In the genomic region with DNA sequence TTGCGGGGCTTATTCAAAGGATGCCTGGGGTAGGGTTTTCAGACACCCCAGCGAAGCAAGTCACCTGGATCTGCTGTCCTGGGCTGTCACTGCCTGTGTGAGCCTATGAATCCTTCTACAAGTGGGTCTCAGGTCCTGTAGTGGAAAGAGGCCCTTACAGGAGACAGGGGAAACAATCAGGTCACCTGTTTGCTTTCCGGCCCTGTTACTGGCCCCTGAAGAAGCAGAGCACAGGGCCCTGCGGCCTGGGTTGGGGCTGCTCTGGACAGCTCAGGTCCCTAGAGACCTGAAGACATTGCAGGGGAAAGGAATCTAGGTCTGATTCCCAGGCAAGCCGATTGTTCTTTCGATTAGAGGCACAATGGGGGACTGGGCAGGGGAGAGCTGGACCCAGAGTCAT, we compare ENCODE assay signal across 10 mouse cellular contexts. TPM values are rescaled to one million over a fixed set of nuclear protein-coding genes. Genes with fewer than 3 reads are reported as not detected.
A peak's percentile ranks its signal among the peaks of the same experiment; 100 is the strongest.
DNase-seq lines count a peak whose midpoint lies in the region; ATAC-seq and TF ChIP-seq lines count a peak whose summit lies in the region.
"Had no signal": no experiment of that assay in that cellular context is flagged by ENCODE, and none has a peak within 500 bp of the region (broad histone marks: within the 10 kb centered on the region; RNA-seq: fewer than 3 reads in every experiment).

No protein-coding gene starts in this region.

- H3K27me3 ChIP-seq in lung, postnatal 0 days (replicated peaks; ENCODE audit: insufficient read depth, low read length), result no peaks in the 10 kb centered on the region
- H3K27me3 ChIP-seq in heart, embryonic 15.5 days, result no peaks in the 10 kb centered on the region
- H3K27me3 ChIP-seq in limb, embryonic 14.5 days (ENCODE audit: control insufficient read depth, insufficient read depth, low read length), result no peaks in the 10 kb centered on the region
- H3K27me3 ChIP-seq in stomach, postnatal 0 days (ENCODE audit: control insufficient read depth, insufficient read depth, low read length), result no peaks in the 10 kb centered on the region

- peak overlapping the region; percentile 93 for H3K27ac ChIP-seq in lung, postnatal 0 days (ENCODE audit: low read length)
- H3K27ac ChIP-seq in heart, embryonic 15.5 days, result peak overlapping the region; percentile 79
- H3K27ac ChIP-seq in limb, embryonic 14.5 days (replicated peaks; ENCODE audit: low read depth, low read length), result peak overlapping the region; percentile 74
- H3K27ac ChIP-seq in stomach, postnatal 0 days (replicated peaks), result peak overlapping the region; percentile 89; the same call in 1 of the 2 replicates

- no peak for ATAC-seq in lung, postnatal 0 days
- ATAC-seq in heart, embryonic 15.5 days (replicated peaks; ENCODE audit: insufficient number of reproducible peaks, insufficient read depth, low FRiP score, low read depth), result no peak
- ATAC-seq in limb, embryonic 14.5 days (ENCODE audit: low FRiP score, low read depth), result no peak
- ATAC-seq in stomach, postnatal 0 days (ENCODE audit: low FRiP score, low TSS enrichment), result peak; percentile 20; the same call in 1 of the 2 replicates

- no peak for TF ChIP-seq POLR2A in limb, embryonic 14.5 days (IDR thresholded peaks at IDR 0.05; ENCODE audit: borderline replicate concordance, extremely low read depth, insufficient read depth, insufficient read length)

- WGBS in lung, postnatal 0 days, result 41% methylated on average over 6 of the region's 6 CpGs
- WGBS in heart, embryonic 15.5 days, result 50% methylated on average over 6 of the region's 6 CpGs
- WGBS in limb, embryonic 14.5 days, result 25% methylated on average over 6 of the region's 6 CpGs
- 44% methylated on average over 6 of the region's 6 CpGs for WGBS in stomach, postnatal 0 days

- no peak overlapping the region for H3K9ac ChIP-seq in lung, postnatal 0 days (replicated peaks; ENCODE audit: low read depth)
- no peak overlapping the region for H3K9ac ChIP-seq in heart, embryonic 15.5 days
- no peak overlapping the region for H3K9ac ChIP-seq in limb, embryonic 14.5 days (ENCODE audit: low read depth, low read length, severe bottlenecking)
- H3K9ac ChIP-seq in stomach, postnatal 0 days (ENCODE audit: low read length), result no peak overlapping the region

- no peaks in the 10 kb centered on the region for H3K9me3 ChIP-seq in lung, postnatal 0 days (ENCODE audit: low read length)
- H3K9me3 ChIP-seq in heart, embryonic 15.5 days (replicated peaks), result no peaks in the 10 kb centered on the region
- no peaks in the 10 kb centered on the region for H3K9me3 ChIP-seq in limb, embryonic 14.5 days (ENCODE audit: control insufficient read depth, low read length)
- H3K9me3 ChIP-seq in stomach, postnatal 0 days (ENCODE audit: control insufficient read depth, low read length), result no peaks in the 10 kb centered on the region

- DNase-seq in lung, postnatal 0 days (ENCODE audit: low spot score), result no peak
- no peak for DNase-seq in lung, postnatal 10 days
- no peak for DNase-seq in limb, embryonic 14.5 days (ENCODE audit: low spot score)
- peak; percentile 34 for DNase-seq in stomach, postnatal 0 days (ENCODE audit: low spot score)
- no peak for DNase-seq in adrenal gland, postnatal 25 days
- no peak for DNase-seq in gastrocnemius, postnatal 14 days
- DNase-seq: cerebellum, adult 18-20 months; thymus, adult 2 months had no signal

- no peaks in the 10 kb centered on the region for H3K36me3 ChIP-seq in lung, postnatal 0 days (ENCODE audit: insufficient read depth, low read length)
- H3K36me3 ChIP-seq in heart, embryonic 15.5 days, result peaks cover under 1% of the 10 kb centered on the region; the same call in 1 of the 2 replicates
- H3K36me3 ChIP-seq in limb, embryonic 14.5 days (ENCODE audit: control insufficient read depth, insufficient read depth, low read length), result peaks cover 4% of the 10 kb centered on the region; the same call in 1 of the 2 replicates
- H3K36me3 ChIP-seq in stomach, postnatal 0 days (ENCODE audit: control insufficient read depth, insufficient read depth, low read length), result no peaks in the 10 kb centered on the region

- peaks cover 7% of the 10 kb centered on the region; the same call in 1 of the 2 replicates for H3K4me1 ChIP-seq in lung, postnatal 0 days (ENCODE audit: insufficient read depth, low read depth, low read length)
- H3K4me1 ChIP-seq in heart, embryonic 15.5 days (replicated peaks), result peaks cover 76% of the 10 kb centered on the region
- peaks cover 23% of the 10 kb centered on the region; the same call in 1 of the 2 replicates for H3K4me1 ChIP-seq in limb, embryonic 14.5 days (ENCODE audit: control insufficient read depth, insufficient read depth, low read length)
- peaks cover 3% of the 10 kb centered on the region; the same call in 1 of the 2 replicates for H3K4me1 ChIP-seq in stomach, postnatal 0 days (replicated peaks; ENCODE audit: control insufficient read depth, insufficient read depth)

- TF ChIP-seq EP300 in lung, postnatal 0 days (IDR thresholded peaks at IDR 0.05), result no peak
- TF ChIP-seq EP300 in stomach, postnatal 0 days (optimal IDR thresholded peaks at IDR 0.05), result no peak

- no peak for TF ChIP-seq CTCF in lung, postnatal 0 days (IDR thresholded peaks at IDR 0.05)
- no peak for TF ChIP-seq CTCF in stomach, postnatal 0 days (IDR thresholded peaks at IDR 0.05; ENCODE audit: low read depth)

- H3K4me2 ChIP-seq in lung, postnatal 0 days (replicated peaks; ENCODE audit: low read depth, low read length), result no peak overlapping the region
- H3K4me2 ChIP-seq in heart, embryonic 15.5 days, result peak overlapping the region; percentile 76
- no peak overlapping the region for H3K4me2 ChIP-seq in limb, embryonic 14.5 days (replicated peaks; ENCODE audit: low read depth, low read length, severe bottlenecking)
- H3K4me2 ChIP-seq in stomach, postnatal 0 days (replicated peaks; ENCODE audit: low read depth), result peak overlapping the region; percentile 87

- H3K4me3 ChIP-seq in lung, postnatal 0 days (ENCODE audit: low read depth, low read length), result no peak overlapping the region
- H3K4me3 ChIP-seq in heart, embryonic 15.5 days, result no peak overlapping the region
- peak overlapping the region; percentile 69; the same call in 1 of the 2 replicates for H3K4me3 ChIP-seq in limb, embryonic 14.5 days (replicated peaks; ENCODE audit: low read length)
- no peak overlapping the region for H3K4me3 ChIP-seq in stomach, postnatal 0 days (ENCODE audit: low read depth, low read length)

- intact Hi-C loops in gastrocnemius, postnatal 14 days (cut with DNase I; ENCODE audit: low total_unique reads), result no loop called here

RNA-seq across cellular contexts. Expression of a gene that starts 5.5 kb away (rescaled TPM):
- polyA plus RNA-seq in lung, postnatal 0 days (2015; fragmentation: Nextera tagmentation; extraction: Ambion mirVana), result 52.3 and 57.5 TPM in 2 replicates
- 48.4 and 59.1 TPM in 2 replicates for polyA plus RNA-seq in heart, embryonic 15.5 days (2015; fragmentation: Nextera tagmentation; extraction: Ambion mirVana)
- polyA plus RNA-seq in limb, embryonic 14.5 days (2012; rRNA removed), result 52.2 and 59.7 TPM in 2 replicates
- 33.7 and 43.2 TPM in 2 replicates for polyA plus RNA-seq in limb, embryonic 14.5 days (2014; fragmentation: Nextera tagmentation; extraction: Ambion mirVana)
- 45.1 and 49.2 TPM in 2 replicates for polyA plus RNA-seq in stomach, postnatal 0 days (2015; fragmentation: Nextera tagmentation; extraction: Ambion mirVana)
- total RNA-seq in adrenal gland, postnatal 25 days (2021), result 9.5 and 12.7 TPM in 2 replicates
- total RNA-seq in gastrocnemius, postnatal 14 days (2021), result 1 to 10 TPM; 2.5 to 3.9 TPM

RNA-seq across cellular contexts. Expression of a gene that starts 18.1 kb away (rescaled TPM):
- 3.5 and 3.6 TPM in 2 replicates for polyA plus RNA-seq in lung, postnatal 0 days (2015; fragmentation: Nextera tagmentation; extraction: Ambion mirVana)
- polyA plus RNA-seq in heart, embryonic 15.5 days (2015; fragmentation: Nextera tagmentation; extraction: Ambion mirVana), result 1.0 and 1.2 TPM in 2 replicates
- polyA plus RNA-seq in limb, embryonic 14.5 days (2012; rRNA removed), result 0.49 and 0.54 TPM in 2 replicates
- polyA plus RNA-seq in limb, embryonic 14.5 days (2014; fragmentation: Nextera tagmentation; extraction: Ambion mirVana), result 0.21 TPM in 1 of 2 replicates, not detected in the other
- 2.2 and 2.3 TPM in 2 replicates for polyA plus RNA-seq in stomach, postnatal 0 days (2015; fragmentation: Nextera tagmentation; extraction: Ambion mirVana)
- 0.64 and 2.0 TPM in 2 replicates for total RNA-seq in adrenal gland, postnatal 25 days (2021)
- 1 to 10 TPM in 1 of 2 experiments, under 1 TPM in 1; 0.66 to 1.8 TPM for total RNA-seq in gastrocnemius, postnatal 14 days (2021)

RNA-seq across cellular contexts. Expression of a gene that starts 23.3 kb away (rescaled TPM):
- 1.1 and 1.2 TPM in 2 replicates for polyA plus RNA-seq in lung, postnatal 0 days (2015; fragmentation: Nextera tagmentation; extraction: Ambion mirVana)
- 0.76 and 0.96 TPM in 2 replicates for polyA plus RNA-seq in heart, embryonic 15.5 days (2015; fragmentation: Nextera tagmentation; extraction: Ambion mirVana)
- 0.16 and 0.26 TPM in 2 replicates for polyA plus RNA-seq in limb, embryonic 14.5 days (2012; rRNA removed)
- polyA plus RNA-seq in limb, embryonic 14.5 days (2014; fragmentation: Nextera tagmentation; extraction: Ambion mirVana), result not detected in 2 replicates
- polyA plus RNA-seq in stomach, postnatal 0 days (2015; fragmentation: Nextera tagmentation; extraction: Ambion mirVana), result 1.6 and 1.8 TPM in 2 replicates
- 2.7 TPM in 2 replicates for total RNA-seq in adrenal gland, postnatal 25 days (2021)
- total RNA-seq in gastrocnemius, postnatal 14 days (2021), result 10 to 100 TPM in 1 of 2 experiments, 1 to 10 TPM in 1; 9.0 to 17.7 TPM
- total RNA-seq: granulocyte monocyte progenitor cell, adult 5-6 weeks had no signal

Comparison
In these comparisons a context has a peak if more than half of its experiments do, and no peak if none do; other contexts are left out.
1. H3K4me2 ChIP-seq: peak in heart, embryonic 15.5 days (single experiment) and stomach, postnatal 0 days (single experiment); none in lung, postnatal 0 days (single experiment) and limb, embryonic 14.5 days (single experiment).
2. Peak in every context shown above with its lines, with median percentiles within 50 percentile points of each other: H3K27ac ChIP-seq.